Mouse (Mus musculus) left cerebral cortex, postnatal 14 days (tissue): ENCODE data around the gene Ankfy1. TPM values are rescaled to one million over a fixed set of nuclear protein-coding genes. Genes with fewer than 3 reads are reported as not detected.

Experiments
- microRNA-seq, 2 experiments: library from miRNA; unstranded; fragments of <30 nt; microRNA quantifications; one replicate each; pipeline ENCODE4 v1.2.0; 2022
- total RNA-seq, 2 experiments: library from RNA; stranded (reverse); gene quantifications; 2 replicates each; pipeline ENCODE4 v1.2.3; 2021

Ankfy1 gene
- total RNA-seq, 2 experiments from 2014 or later, result 30.5 to 33.9 TPM

Small RNAs within 50 kb of the gene (microRNA-seq; reads per million reads assigned to microRNA genes)
- 0 reads per million in 2 experiments for gene Gm25678

Other genes with a start within 250 kb of the Ankfy1 start
- gene Mybbp1a, start 248.7 kb upstream of the Ankfy1 start, total RNA-seq, result 10 to 100 TPM; 45.4 to 50.6 TPM
- gene Spns2, start 200.1 kb upstream of the Ankfy1 start, total RNA-seq, result 10 to 100 TPM; 46.4 to 58.5 TPM
- under 1 TPM; 0.13 to 0.23 TPM for gene Spns3, start 139.5 kb upstream of the Ankfy1 start, total RNA-seq
- gene Ube2g1, start 82.7 kb upstream of the Ankfy1 start, total RNA-seq, result 10 to 100 TPM; 54.1 to 60.1 TPM
- 10 to 100 TPM; 11.6 to 13.1 TPM for gene Cyb5d2, start 106.1 kb downstream of the Ankfy1 start, total RNA-seq
- 10 to 100 TPM; 46.9 to 50.0 TPM for gene Zzef1, start 106.2 kb downstream of the Ankfy1 start, total RNA-seq